Mouse (Mus musculus) erythroblast, adult 5-6 weeks (primary cell): ENCODE results near the gene Clec16a. TPM values are rescaled to one million over a fixed set of nuclear protein-coding genes. Genes with fewer than 3 reads are reported as not detected.

Experiments
- ATAC-seq: replicated peaks from 2 replicates; pipeline ENCODE4 v1.8.0; 2016; ENCODE audit warnings: moderate number of reproducible peaks, mild to moderate bottlenecking, moderate TSS enrichment, inconsistent platforms; ENCODE audit not compliant: poor library complexity, low FRiP score, severe bottlenecking
- total RNA-seq, 2 experiments: library from RNA; stranded (forward) in 1 of 2; stranded (reverse) in 1 of 2; fragments of 150-400 nt in 1 of 2; fragments of 200-764, 138-1000 nt in 1 of 2; gene quantifications; 2 replicates each; pipeline versions ENCODE4 v1.2.3 to v1.2.4; 2015 to 2017; ENCODE audit warnings: low replicate concordance in 2 of 2

The Clec16a gene
- 4.0 and 6.9 TPM in 2 replicates for total RNA-seq (2015; ENCODE audit: low replicate concordance)
- 4.6 and 5.4 TPM in 2 replicates for total RNA-seq (2017; ENCODE audit: low replicate concordance)

DNA sequence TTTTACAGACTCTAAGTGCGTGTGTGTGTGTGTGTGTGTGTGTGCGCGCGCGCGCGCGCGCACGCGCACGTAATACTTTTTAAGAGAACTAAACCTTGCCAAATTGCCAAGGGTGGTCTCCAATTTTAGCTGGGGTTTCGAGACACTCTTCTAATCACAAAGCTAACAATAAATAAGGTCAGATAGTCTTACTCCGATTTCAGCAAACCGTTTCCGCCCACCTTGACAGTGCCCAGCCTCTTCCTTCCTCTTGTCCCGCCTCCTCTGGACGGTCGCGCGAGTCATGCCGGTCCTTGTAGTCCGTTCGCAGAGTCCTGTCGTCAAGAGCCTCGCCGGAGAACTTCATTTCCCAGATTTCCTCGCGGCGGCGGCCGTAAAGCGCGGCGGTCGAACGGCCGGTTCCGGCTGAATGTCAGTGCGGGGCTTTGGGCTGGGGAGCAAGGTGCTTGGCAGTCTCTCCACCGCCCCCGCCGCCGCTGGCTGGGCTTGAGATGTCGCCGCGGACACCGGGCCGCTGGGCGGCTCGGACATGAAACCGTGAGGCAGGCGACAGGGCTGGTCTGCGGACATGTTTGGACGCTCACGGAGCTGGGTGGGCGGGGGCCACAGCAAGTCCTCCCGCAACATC lies at the start of gene Clec16a:
Gene Clec16a, plus strand, starts transcription at position 345 of the 628 bp plus-strand sequence.
- peak; percentile 89 for ATAC-seq

DNA sequence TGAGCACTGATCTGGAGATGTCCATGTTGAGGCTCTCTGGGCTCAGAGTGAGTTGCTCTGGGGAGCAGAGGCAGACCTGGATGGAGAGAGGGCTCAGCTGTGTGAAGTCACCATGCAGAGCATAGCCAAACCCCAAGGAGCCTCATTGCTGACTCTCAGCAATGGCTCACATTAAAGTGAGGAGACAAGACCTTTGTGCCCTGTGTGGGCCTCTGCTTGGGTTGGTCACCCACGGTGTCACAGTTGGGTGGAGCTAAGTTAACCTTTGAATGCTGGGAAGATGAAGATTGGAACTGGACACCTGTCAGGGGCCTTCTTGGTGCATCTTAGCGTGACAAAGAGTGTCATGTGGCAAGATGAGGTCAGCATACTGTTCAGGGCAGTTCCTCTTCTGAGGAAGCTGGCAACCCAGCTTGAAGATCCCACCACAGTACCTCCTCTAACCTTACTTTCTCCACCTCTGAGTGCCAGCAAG lies 49.3 kb upstream of the Clec16a start:
- ATAC-seq: no peak

- no peak for ATAC-seq
Observed at GRCm38 (mm10) chr16:10498096-10498602, 47.0 kb upstream of the Clec16a start.

- no peak for ATAC-seq
Observed at GRCm38 (mm10) chr16:10499122-10499521, 46.0 kb upstream of the Clec16a start.

DNA sequence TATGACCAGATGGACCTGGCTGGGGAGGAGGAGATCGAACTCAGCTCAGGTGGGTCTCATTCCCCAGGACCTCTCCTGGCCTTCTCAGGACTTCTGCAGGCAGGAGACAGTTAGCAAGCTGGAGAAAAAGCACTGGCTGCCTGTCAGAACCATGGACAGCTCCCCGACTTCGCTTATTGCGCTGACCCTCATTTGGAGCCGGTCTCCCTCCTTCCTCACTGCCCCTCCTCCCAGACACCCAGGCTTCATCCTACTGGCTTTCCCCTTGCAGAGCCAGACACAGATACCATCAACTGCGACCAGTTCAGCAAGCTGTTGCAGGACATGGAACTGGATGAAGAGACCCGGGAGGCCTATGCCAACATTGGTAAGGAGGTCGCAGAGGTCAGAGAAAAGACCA lies 43.3 kb upstream of the Clec16a start:
- no peak for ATAC-seq

GRCm38 (mm10) chr16:10503058-10503457 lies 42.1 kb upstream of the Clec16a start:
- ATAC-seq: no peak

DNA sequence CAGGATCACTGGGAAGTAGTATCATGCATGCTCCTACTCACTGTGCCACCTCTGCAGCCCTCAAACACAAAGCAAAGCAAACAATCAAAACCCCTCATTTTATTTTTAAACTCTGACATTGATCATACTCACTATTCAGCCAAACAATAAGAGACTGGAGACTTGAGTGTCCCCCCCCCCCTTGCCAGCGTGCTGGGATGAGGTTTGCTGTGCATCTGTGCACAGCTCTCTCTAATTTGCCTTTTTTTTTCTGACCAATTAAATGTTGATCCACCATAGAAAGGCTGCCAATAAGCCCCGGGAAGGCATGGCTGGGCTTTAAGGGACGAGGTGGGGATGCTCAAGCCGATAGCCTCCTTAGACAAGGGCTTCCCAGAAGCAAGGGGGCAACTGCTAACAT lies 37.7 kb upstream of the Clec16a start:
- ATAC-seq: no peak

DNA sequence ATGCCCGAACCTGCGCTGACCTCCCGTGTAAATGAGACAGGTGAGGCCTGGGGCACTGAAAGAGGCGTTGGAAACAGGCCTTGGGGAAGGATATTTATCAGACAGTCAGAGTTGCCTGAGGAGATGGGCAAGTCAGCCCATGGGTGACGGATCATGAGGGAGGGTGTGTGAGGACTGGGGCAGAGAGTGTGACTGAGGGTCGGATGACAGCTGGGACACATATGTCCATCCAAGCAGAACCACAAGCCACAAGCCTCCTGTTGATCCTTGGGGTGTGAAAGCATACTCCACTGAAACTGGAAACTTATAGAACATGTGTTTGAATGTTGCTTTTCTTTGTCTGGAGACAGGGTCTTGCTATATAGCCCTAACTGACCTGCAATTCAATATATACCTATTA lies 36.4 kb upstream of the Clec16a start:
- no peak for ATAC-seq

- ATAC-seq: no peak
Observed at GRCm38 (mm10) chr16:10510477-10511133, 34.5 kb upstream of the Clec16a start.

DNA sequence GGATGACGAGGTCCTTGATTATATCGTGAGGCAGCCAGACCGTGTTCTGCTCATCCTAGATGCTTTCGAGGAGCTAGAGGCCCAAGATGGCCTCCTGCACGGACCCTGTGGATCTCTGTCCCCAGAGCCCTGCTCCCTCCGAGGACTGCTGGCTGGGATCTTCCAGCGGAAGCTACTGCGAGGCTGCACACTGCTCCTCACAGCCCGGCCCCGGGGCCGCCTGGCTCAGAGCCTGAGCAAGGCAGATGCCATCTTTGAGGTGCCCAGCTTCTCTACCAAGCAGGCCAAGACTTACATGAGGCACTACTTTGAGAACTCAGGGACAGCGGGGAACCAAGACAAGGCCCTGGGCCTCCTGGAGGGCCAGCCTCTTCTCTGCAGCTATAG lies 34.0 kb upstream of the Clec16a start:
- no peak for ATAC-seq

GRCm38 (mm10) chr16:10515953-10516572 lies 29.1 kb upstream of the Clec16a start:
- ATAC-seq: no peak

GRCm38 (mm10) chr16:10518030-10518429 lies 27.1 kb upstream of the Clec16a start:
- ATAC-seq: no peak

DNA sequence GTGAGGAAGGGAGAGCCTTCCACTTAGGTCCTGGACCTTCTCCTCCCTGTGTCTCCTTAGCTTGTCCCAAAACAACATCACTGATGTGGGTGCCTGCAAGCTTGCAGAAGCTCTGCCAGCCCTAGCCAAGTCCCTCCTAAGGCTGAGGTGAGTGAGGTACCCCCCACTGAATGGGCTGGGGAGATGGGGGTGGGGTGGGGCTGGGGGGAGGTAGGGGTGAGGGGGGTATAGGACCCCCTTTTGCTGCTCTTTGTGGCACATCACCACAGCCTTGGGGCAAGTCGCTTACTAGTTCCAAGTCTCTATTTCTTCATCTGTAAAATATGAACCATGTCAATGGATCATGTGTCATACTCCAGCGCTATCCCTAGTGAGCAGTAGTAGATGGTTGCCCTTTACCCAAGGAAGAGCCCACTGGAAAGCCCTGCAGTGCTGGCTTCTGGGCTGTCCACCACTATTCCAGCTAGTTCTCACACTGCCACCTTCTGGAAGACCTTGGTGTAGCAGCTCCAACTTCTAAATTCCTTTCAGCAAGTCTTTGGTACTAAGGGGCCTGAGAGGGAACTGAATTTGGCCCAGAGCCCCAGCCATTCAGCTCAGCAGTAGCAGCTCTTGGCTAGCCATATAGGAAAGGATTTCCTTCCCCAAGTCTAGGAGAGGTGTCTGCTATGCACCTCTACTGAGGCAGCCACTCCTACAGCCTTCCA lies 24.1 kb upstream of the Clec16a start:
- ATAC-seq: peak; percentile 61

- ATAC-seq: no peak
Observed at GRCm38 (mm10) chr16:10522811-10523210, 22.3 kb upstream of the Clec16a start.

DNA sequence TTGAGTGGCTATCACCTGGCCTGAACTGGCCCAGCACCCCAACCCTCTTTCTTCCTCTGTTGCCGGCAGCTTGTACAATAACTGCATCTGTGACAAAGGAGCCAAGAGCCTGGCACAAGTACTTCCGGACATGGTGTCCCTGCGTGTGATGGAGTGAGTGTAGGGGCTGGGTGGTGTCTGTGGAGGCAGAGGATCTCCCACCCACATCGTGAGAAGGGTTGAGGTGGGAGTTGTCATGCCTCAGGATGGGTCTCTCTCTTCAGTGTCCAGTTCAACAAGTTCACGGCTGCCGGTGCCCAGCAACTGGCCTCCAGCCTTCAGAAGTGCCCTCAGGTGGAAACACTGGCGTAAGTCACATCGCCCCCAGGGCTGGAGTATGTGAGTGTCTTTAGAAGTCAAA lies 21.5 kb upstream of the Clec16a start:
- ATAC-seq: no peak

GRCm38 (mm10) chr16:10524866-10525609 lies 20.1 kb upstream of the Clec16a start:
- no peak for ATAC-seq

DNA sequence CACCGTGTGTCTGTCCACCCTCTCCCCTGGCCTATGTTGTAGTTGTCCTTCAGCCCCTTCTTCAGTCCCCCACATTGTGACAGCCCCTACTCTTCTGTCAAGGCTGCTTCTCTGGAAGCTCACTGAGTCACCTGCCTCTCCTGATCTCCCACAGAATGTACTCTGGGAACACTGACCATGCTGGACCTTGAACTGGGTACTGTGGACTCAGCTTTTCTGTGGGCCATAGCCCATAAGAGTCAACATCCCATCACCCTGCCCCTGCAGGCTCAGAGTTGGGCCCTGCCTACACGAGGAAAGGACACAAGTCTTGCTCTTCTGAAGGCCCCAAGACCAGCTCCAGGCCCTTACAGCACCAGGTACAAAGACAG lies 19.5 kb upstream of the Clec16a start:
- ATAC-seq: no peak

GRCm38 (mm10) chr16:10527046-10527644 lies 18.0 kb upstream of the Clec16a start:
- no peak for ATAC-seq

GRCm38 (mm10) chr16:10528382-10528781 lies 16.8 kb upstream of the Clec16a start:
- no peak for ATAC-seq
